Mouse (Mus musculus): ENCODE results near the gene Ccnd2. TPM values are rescaled to one million over a fixed set of nuclear protein-coding genes. Genes with fewer than 3 reads are reported as not detected.

Gene Ccnd2
- polyA plus RNA-seq, 1 experiment from 2014 or later: 364 TPM

GRCm38 (mm10) chr6:127105107-127105506 lies 46.9 kb downstream of the Ccnd2 start:
- H3K36me3 ChIP-seq (ENCODE audit: insufficient read depth, low read length): no peaks in the 10 kb centered on the region
- peak; percentile 68 for TF ChIP-seq CTCF (IDR thresholded peaks at IDR 0.05; ENCODE audit: low read depth)
- H3K27ac ChIP-seq: no peak overlapping the region
- no peaks in the 10 kb centered on the region for H3K4me1 ChIP-seq (replicated peaks; ENCODE audit: insufficient read depth, low read length)
- H3K9ac ChIP-seq (ENCODE audit: low read depth, low read length): no peak overlapping the region
- no peak overlapping the region for H3K4me2 ChIP-seq (ENCODE audit: low read length)
- no peaks in the 10 kb centered on the region for H3K9me3 ChIP-seq (replicated peaks; ENCODE audit: low read length)
- no peak overlapping the region for H3K4me3 ChIP-seq (replicated peaks; ENCODE audit: low read depth, low read length)
- H3K27me3 ChIP-seq (ENCODE audit: insufficient read depth, low read length): no peaks in the 10 kb centered on the region
- peak; percentile 35 for DNase-seq (ENCODE audit: low spot score)
- 74% methylated on average over 6 of the region's 6 CpGs for WGBS
- no peak for ATAC-seq (replicated peaks; ENCODE audit: low FRiP score, low read depth)

- 84% methylated on average over 7 of the region's 7 CpGs for WGBS
- DNase-seq (ENCODE audit: low spot score) (no peak), ATAC-seq (replicated peaks; ENCODE audit: low FRiP score, low read depth) (no peak)
- H3K4me2 ChIP-seq (ENCODE audit: low read length): no peak overlapping the region
- H3K27ac ChIP-seq: no peak overlapping the region
- H3K9ac ChIP-seq (ENCODE audit: low read depth, low read length): no peak overlapping the region
- no peaks in the 10 kb centered on the region for H3K36me3 ChIP-seq (ENCODE audit: insufficient read depth, low read length)
- H3K4me3 ChIP-seq (replicated peaks; ENCODE audit: low read depth, low read length): no peak overlapping the region
- no peaks in the 10 kb centered on the region for H3K4me1 ChIP-seq (replicated peaks; ENCODE audit: insufficient read depth, low read length)
- TF ChIP-seq CTCF (IDR thresholded peaks at IDR 0.05; ENCODE audit: low read depth): no peak
- H3K27me3 ChIP-seq (ENCODE audit: insufficient read depth, low read length): no peaks in the 10 kb centered on the region
- H3K9me3 ChIP-seq (replicated peaks; ENCODE audit: low read length): no peaks in the 10 kb centered on the region
These were observed 47.5 kb downstream of the Ccnd2 start for GRCm38 (mm10) chr6:127104396-127105029.

DNA sequence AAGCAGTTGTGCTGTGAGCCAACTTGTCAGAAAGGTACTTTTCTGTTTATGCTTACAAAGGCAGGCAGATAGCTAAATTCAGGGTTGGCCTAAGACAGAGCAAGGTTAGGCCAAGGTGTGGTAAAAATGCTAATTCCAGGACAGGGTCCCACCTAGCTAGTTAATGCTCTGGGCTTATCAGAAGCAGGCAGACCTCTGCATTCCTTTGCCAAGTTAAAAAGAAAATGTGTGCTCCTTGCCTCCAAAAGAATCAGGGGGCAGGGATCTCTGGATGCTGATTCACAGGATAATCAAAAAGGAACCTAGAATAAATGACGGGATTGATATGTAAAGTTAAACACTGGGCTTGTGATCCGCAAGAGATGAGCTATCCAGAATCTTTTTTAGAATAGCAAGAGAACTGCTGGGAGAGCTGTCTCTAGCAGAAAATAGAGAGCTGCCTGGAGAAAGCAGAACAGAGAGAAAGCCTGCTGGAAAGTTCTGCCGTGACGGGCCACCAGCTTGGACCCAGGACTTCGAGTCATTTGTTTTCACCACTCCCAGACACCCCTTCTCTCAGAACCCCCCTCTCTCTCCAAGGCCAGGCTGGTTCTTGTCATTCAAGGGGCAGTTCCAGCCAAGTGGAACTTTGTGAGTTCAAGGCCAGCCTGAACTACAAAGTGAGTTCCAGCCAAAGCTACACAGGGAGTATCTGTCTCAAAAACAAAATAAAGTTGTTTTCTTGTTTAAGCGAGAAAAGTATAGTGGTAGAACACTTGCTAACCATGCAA lies 48.3 kb downstream of the Ccnd2 start:
- no peak overlapping the region for H3K4me2 ChIP-seq (ENCODE audit: low read length)
- no peak overlapping the region for H3K9ac ChIP-seq (ENCODE audit: low read depth, low read length)
- no peaks in the 10 kb centered on the region for H3K36me3 ChIP-seq (ENCODE audit: insufficient read depth, low read length)
- no peak overlapping the region for H3K4me3 ChIP-seq (replicated peaks; ENCODE audit: low read depth, low read length)
- DNase-seq (ENCODE audit: low spot score) (no peak), ATAC-seq (replicated peaks; ENCODE audit: low FRiP score, low read depth) (no peak)
- no peaks in the 10 kb centered on the region for H3K27me3 ChIP-seq (ENCODE audit: insufficient read depth, low read length)
- TF ChIP-seq CTCF (IDR thresholded peaks at IDR 0.05; ENCODE audit: low read depth): no peak
- no peaks in the 10 kb centered on the region for H3K9me3 ChIP-seq (replicated peaks; ENCODE audit: low read length)
- H3K27ac ChIP-seq: no peak overlapping the region
- 94% methylated on average over 6 of the region's 6 CpGs for WGBS
- H3K4me1 ChIP-seq (replicated peaks; ENCODE audit: insufficient read depth, low read length): no peaks in the 10 kb centered on the region

DNA sequence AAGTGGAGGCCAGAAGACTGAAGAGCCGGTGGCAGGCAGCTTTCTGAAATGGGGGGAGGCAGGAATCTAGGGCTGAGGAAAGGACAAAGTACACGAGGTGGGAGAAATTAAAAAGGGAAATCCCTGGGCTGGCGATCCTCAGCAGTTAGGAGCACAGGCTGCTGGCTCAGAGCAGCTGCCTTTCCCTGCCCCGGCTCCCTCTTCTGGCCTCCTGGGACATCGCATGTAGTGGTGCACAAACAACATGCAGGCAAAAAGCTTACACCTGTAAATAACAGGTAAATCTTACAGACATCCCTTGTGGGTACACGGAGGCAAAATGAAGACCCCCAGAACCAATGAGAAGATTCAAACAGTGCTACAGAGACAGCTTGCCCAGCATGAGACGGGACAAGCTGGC lies 57.4 kb downstream of the Ccnd2 start:
- no peaks in the 10 kb centered on the region for H3K36me3 ChIP-seq (ENCODE audit: insufficient read depth, low read length)
- TF ChIP-seq CTCF (IDR thresholded peaks at IDR 0.05; ENCODE audit: low read depth): peak; percentile 61
- WGBS: 62% methylated on average over 7 of the region's 7 CpGs
- no peak overlapping the region for H3K27ac ChIP-seq
- H3K9ac ChIP-seq (ENCODE audit: low read depth, low read length): no peak overlapping the region
- no peak overlapping the region for H3K4me3 ChIP-seq (replicated peaks; ENCODE audit: low read depth, low read length)
- no peaks in the 10 kb centered on the region for H3K27me3 ChIP-seq (ENCODE audit: insufficient read depth, low read length)
- H3K9me3 ChIP-seq (replicated peaks; ENCODE audit: low read length): no peaks in the 10 kb centered on the region
- H3K4me2 ChIP-seq (ENCODE audit: low read length): no peak overlapping the region
- ATAC-seq (replicated peaks; ENCODE audit: low FRiP score, low read depth): no peak
- DNase-seq (ENCODE audit: low spot score): peak; percentile 25
- H3K4me1 ChIP-seq (replicated peaks; ENCODE audit: insufficient read depth, low read length): no peaks in the 10 kb centered on the region

GRCm38 (mm10) chr6:127086739-127087138 lies 65.3 kb downstream of the Ccnd2 start:
- no peak for DNase-seq (ENCODE audit: low spot score)
- no peak overlapping the region for H3K4me3 ChIP-seq (replicated peaks; ENCODE audit: low read depth, low read length)
- WGBS: 58% methylated on average over 4 of the region's 4 CpGs
- no peaks in the 10 kb centered on the region for H3K36me3 ChIP-seq (ENCODE audit: insufficient read depth, low read length)
- H3K27me3 ChIP-seq (ENCODE audit: insufficient read depth, low read length): no peaks in the 10 kb centered on the region
- H3K27ac ChIP-seq: no peak overlapping the region
- no peak overlapping the region for H3K4me2 ChIP-seq (ENCODE audit: low read length)
- H3K4me1 ChIP-seq (replicated peaks; ENCODE audit: insufficient read depth, low read length): no peaks in the 10 kb centered on the region
- TF ChIP-seq CTCF (IDR thresholded peaks at IDR 0.05; ENCODE audit: low read depth): peak; percentile 26; the same call in 1 of the 2 replicates
- H3K9ac ChIP-seq (ENCODE audit: low read depth, low read length): no peak overlapping the region
- no peak for ATAC-seq (replicated peaks; ENCODE audit: low FRiP score, low read depth)
- H3K9me3 ChIP-seq (replicated peaks; ENCODE audit: low read length): no peaks in the 10 kb centered on the region

DNA sequence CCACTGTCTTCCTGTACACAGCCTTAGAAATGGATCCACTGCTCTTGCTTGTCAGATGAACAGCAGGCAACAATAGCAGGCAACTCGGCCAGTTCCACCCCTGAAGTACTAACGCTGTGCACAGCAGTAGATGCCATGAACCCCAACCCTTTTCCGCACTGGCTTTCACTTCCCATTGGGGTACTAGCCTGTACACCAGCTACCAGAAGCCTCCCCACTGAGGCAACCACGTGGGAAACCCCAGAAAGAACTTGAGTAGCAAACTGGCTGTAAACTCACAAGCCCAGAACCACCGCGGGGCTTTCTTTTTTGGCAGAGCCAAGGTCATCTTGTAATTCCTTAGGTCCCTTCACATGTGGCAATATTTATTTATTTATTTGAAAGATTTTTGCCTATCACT lies 70.2 kb downstream of the Ccnd2 start:
- no peak overlapping the region for H3K4me2 ChIP-seq (ENCODE audit: low read length)
- H3K27ac ChIP-seq: no peak overlapping the region
- DNase-seq (ENCODE audit: low spot score): no peak
- H3K9ac ChIP-seq (ENCODE audit: low read depth, low read length): no peak overlapping the region
- no peaks in the 10 kb centered on the region for H3K36me3 ChIP-seq (ENCODE audit: insufficient read depth, low read length)
- no peak for TF ChIP-seq CTCF (IDR thresholded peaks at IDR 0.05; ENCODE audit: low read depth)
- no peak for ATAC-seq (replicated peaks; ENCODE audit: low FRiP score, low read depth)
- no peaks in the 10 kb centered on the region for H3K9me3 ChIP-seq (replicated peaks; ENCODE audit: low read length)
- H3K4me3 ChIP-seq (replicated peaks; ENCODE audit: low read depth, low read length): no peak overlapping the region
- peaks cover 14% of the 10 kb centered on the region; the same call in 1 of the 2 replicates for H3K27me3 ChIP-seq (ENCODE audit: insufficient read depth, low read length)
- H3K4me1 ChIP-seq (replicated peaks; ENCODE audit: insufficient read depth, low read length): no peaks in the 10 kb centered on the region
- WGBS: 73% methylated on average over 6 of the region's 6 CpGs

Data from kidney, postnatal 0 days (tissue).